1 mouse cellular context compared by ENCODE assay signal in the genomic region with DNA sequence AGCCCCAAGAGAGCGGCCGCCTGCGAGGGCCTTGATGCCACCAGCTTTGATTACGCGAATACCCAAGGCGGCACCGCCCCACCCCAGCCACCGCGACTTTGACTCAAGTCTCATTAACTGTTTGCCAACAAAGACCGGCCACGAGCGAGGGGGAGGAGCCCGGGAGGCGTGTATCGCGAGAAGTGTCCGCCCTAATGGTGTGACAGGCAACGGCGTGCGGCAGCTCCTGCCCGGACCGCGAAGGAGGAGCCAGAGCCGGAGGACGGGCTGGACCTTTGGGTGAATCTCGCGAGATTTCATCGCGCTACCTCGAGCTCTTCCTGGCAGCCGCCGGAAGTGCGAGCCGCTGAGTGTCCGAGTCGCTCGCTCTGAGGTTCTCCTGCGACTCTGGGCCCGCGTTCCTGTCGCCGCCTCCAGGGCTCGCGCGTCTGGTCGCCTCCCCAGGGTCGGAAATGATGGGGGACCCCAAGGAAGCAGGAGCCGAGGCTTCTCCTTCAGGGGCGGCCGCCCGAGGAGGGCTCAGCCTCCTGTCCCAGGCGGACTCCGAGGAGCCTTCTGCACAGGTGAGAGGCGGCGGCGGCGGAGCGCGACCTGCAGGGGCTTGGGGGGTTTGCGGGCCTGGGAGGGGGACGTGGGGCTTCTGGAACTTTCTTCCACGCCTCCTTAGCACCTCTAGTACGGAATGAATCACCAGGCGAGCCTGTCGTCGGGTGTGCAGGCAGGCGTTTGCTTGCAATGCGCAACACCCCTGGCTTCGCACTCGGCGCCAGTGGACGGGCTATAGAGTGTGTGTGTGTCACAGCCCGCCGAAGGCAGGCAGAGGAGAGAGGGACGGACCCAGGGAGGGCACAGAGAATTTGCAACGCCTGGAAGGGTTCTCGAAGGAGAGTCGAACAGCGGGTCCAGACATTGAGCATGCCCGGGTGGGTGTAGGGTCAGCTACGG.
TF ChIP-seq lines count a peak whose summit lies in the region.

Edrf1 (plus strand) TSS at position 183 of the 945 bp plus-strand sequence.

TF ChIP-seq in MEL, 35 proteins besides CTCF, POLR2A, EP300 and RAD21 (continued from another document):
- TF ChIP-seq NELFE (IDR thresholded peaks at IDR 0.05; ENCODE audit: low read depth, low read length) (peak; percentile 90), MYB (IDR thresholded peaks at IDR 0.05; ENCODE audit: low read depth, low read length) (no peak), MAX (IDR thresholded peaks at IDR 0.05; ENCODE audit: low read length) (peak; percentile 91), HCFC1 (IDR thresholded peaks at IDR 0.05; ENCODE audit: low read depth, low read length) (peak; percentile 88), UBTF (IDR thresholded peaks at IDR 0.05; ENCODE audit: borderline replicate concordance, insufficient read depth, low read depth, low read length) (no peak), CHD2 (IDR thresholded peaks at IDR 0.05; ENCODE audit: low read length) (peak; percentile 99), SIN3A (IDR thresholded peaks at IDR 0.05; ENCODE audit: low read length) (peak; percentile 96), ZKSCAN1 (IDR thresholded peaks at IDR 0.05; ENCODE audit: low read depth, low read length) (no peak), ZC3H11A (IDR thresholded peaks at IDR 0.05; ENCODE audit: low read depth, low read length) (no peak), NRF1 (IDR thresholded peaks at IDR 0.05; ENCODE audit: insufficient read depth, low read depth, low read length, poor library complexity, severe bottlenecking) (0 out of 2 replicates have a peak, but pooled peaks have one; percentile 6), GATA1 (IDR thresholded peaks at IDR 0.05; ENCODE audit: low read depth, low read length) (no peak), ZNF384 (IDR thresholded peaks at IDR 0.05; ENCODE audit: low read depth, low read length) (no peak), KAT2A (conservative IDR thresholded peaks at IDR 0.05; ENCODE audit: low read depth, low read length) (no peak; the same call in 1 of the 2 replicates), MYC (IDR thresholded peaks at IDR 0.05; ENCODE audit: low read depth, low read length) (peak; percentile 80; the same call in 1 of the 2 replicates), ETS1 (IDR thresholded peaks at IDR 0.05; ENCODE audit: low read depth, low read length) (0 out of 2 replicates have a peak, but pooled peaks have one; percentile 9)
